Mouse (Mus musculus) kidney, postnatal 14 days (tissue): ENCODE measurements at regions not wholly inside any gene's neighbourhood (a gene's known extent, or its start where the extent isn't known, plus 50 kb on each side); places are given as distances from the start of the nearest gene placed in this dataset.
A peak's percentile ranks its signal among the peaks of the same experiment; 100 is the strongest.

Experiments
- DNase-seq: peaks from one replicate; pipeline ENCODE4 v3.0.0; 2022; ENCODE audit warnings: mixed read lengths

GRCm38 (mm10) chr13:118603474-118603873 is 66.1 kb upstream of the Fgf10 start:
- no peak for DNase-seq

GRCm38 (mm10) chr13:118596856-118597255 is 72.7 kb upstream of the Fgf10 start:
- peak; percentile 12 for DNase-seq

- DNase-seq, result no peak
Measured at GRCm38 (mm10) chr13:118596218-118596795, 73.3 kb upstream of the Fgf10 start.

GRCm38 (mm10) chr13:118592074-118592473 is 77.5 kb upstream of the Fgf10 start:
- DNase-seq, result no peak

- DNase-seq, result no peak
Measured at GRCm38 (mm10) chr13:118572555-118572954, 97.0 kb upstream of the Fgf10 start.

- DNase-seq, result no peak
Measured at GRCm38 (mm10) chr13:118565219-118565833, 104.3 kb upstream of the Fgf10 start.

- no peak for DNase-seq
Measured at GRCm38 (mm10) chr13:118558966-118559365, 110.6 kb upstream of the Fgf10 start.

- no peak for DNase-seq
Measured at GRCm38 (mm10) chr13:118552029-118552428, 117.6 kb upstream of the Fgf10 start.

GRCm38 (mm10) chr13:118538742-118539141 is 130.8 kb upstream of the Fgf10 start:
- DNase-seq, result no peak

GRCm38 (mm10) chr13:118513961-118514360 is 126.9 kb upstream of the Mrps30 start:
- DNase-seq, result no peak

- peak; percentile 2 for DNase-seq
Measured at GRCm38 (mm10) chr13:118506136-118506535, 119.1 kb upstream of the Mrps30 start.

- no peak for DNase-seq
Measured at GRCm38 (mm10) chr13:118490610-118491009, 103.6 kb upstream of the Mrps30 start.

- DNase-seq, result no peak
Measured at GRCm38 (mm10) chr13:118483031-118483430, 96.0 kb upstream of the Mrps30 start.

GRCm38 (mm10) chr13:118480237-118480636 is 93.2 kb upstream of the Mrps30 start:
- DNase-seq, result no peak

- no peak for DNase-seq
Measured at GRCm38 (mm10) chr13:118478487-118478886, 91.4 kb upstream of the Mrps30 start.

- DNase-seq, result no peak
Measured at GRCm38 (mm10) chr13:118472578-118472977, 85.5 kb upstream of the Mrps30 start.

GRCm38 (mm10) chr13:118459672-118460384 is 72.8 kb upstream of the Mrps30 start:
- no peak for DNase-seq

- DNase-seq, result no peak
Measured at GRCm38 (mm10) chr13:118448977-118449705, 62.1 kb upstream of the Mrps30 start.

- no peak for DNase-seq
Measured at GRCm38 (mm10) chr13:118441322-118442064, 54.4 kb upstream of the Mrps30 start.
